Mouse (Mus musculus): ENCODE measurements around the gene Asdurf. TPM values are rescaled to one million over a fixed set of nuclear protein-coding genes. Genes with fewer than 3 reads are reported as not detected.

The Asdurf gene
- total RNA-seq, 2 experiments from 2014 or later, result 2.3 to 4.3 TPM

Other genes starting within 250 kb of the Asdurf start
- not detected for gene 1700019A02Rik, start 165.0 kb downstream of the Asdurf start, total RNA-seq (2021)
- 1 to 10 TPM; 7.4 to 7.6 TPM for gene Pms1, start 55.6 kb downstream of the Asdurf start, total RNA-seq (2021)
- gene Ormdl1, start 55.5 kb downstream of the Asdurf start, total RNA-seq (2021), result 1 to 10 TPM; 6.9 to 7.1 TPM
- gene Gm28778, start 55.5 kb downstream of the Asdurf start, total RNA-seq (2021), result 1 to 10 TPM in 1 of 2 experiments, under 1 TPM in 1; 0.37 to 1.1 TPM
- gene Osgepl1, start 39.0 kb downstream of the Asdurf start, total RNA-seq (2021), result 10 to 100 TPM; 46.4 to 49.5 TPM
- under 1 TPM in 1 of 2 experiments, not detected in 1; 0.07 TPM for gene Gm28551, start within 50 bp of the Asdurf start, total RNA-seq (2021)
- gene Asnsd1, start 133 bp upstream of the Asdurf start, total RNA-seq (2021), result 10 to 100 TPM; 42.2 to 45.6 TPM